Mouse (Mus musculus): ENCODE measurements around the gene Trafd1. TPM values are rescaled to one million over a fixed set of nuclear protein-coding genes. Genes with fewer than 3 reads are reported as not detected.

Gene Trafd1
- total and polyA plus RNA-seq, 3 experiments, result 13.2 to 20.3 (median 17.5) TPM

GRCm38 (mm10) chr5:121387126-121387525 is 1.7 kb upstream of the Trafd1 start:
- DNase-seq (ENCODE audit: low spot score) (no peak), ATAC-seq (ENCODE audit: extremely low read depth, insufficient number of reproducible peaks, low FRiP score, poor library complexity, severe bottlenecking) (no peak)
- H3K4me1 ChIP-seq (ENCODE audit: insufficient read depth, low read depth, low read length), result peaks cover 43% of the 10 kb centered on the region
- TF ChIP-seq TAL1 (conservative IDR thresholded peaks at IDR 0.05; ENCODE audit: low read depth, low read length) (no peak), POLR2AphosphoS5 (IDR thresholded peaks at IDR 0.05; ENCODE audit: insufficient replicate concordance, low read depth, low read length) (no peak), CTCF (IDR thresholded peaks at IDR 0.05; ENCODE audit: low read depth, low read length) (no peak), GATA2 (IDR thresholded peaks at IDR 0.05; ENCODE audit: borderline replicate concordance, low read depth, low read length) (no peak), GATA1 (IDR thresholded peaks at IDR 0.05; ENCODE audit: borderline replicate concordance, low read length) (no peak)
- no peaks in the 10 kb centered on the region for H3K9me3 ChIP-seq (replicated peaks)
- H3K36me3 ChIP-seq (replicated peaks), result peaks cover 12% of the 10 kb centered on the region
- no peak overlapping the region for H3K4me3 ChIP-seq (ENCODE audit: low read depth, low read length)
- H3K27me3 ChIP-seq (ENCODE audit: insufficient read depth, low read length), result 0 out of 2 replicates have a peak, but pooled peaks cover 3% of the 10 kb centered on the region

GRCm38 (mm10) chr5:121386120-121386909 is 883 bp upstream of the Trafd1 start:
- peaks cover 43% of the 10 kb centered on the region for H3K4me1 ChIP-seq (ENCODE audit: insufficient read depth, low read depth, low read length)
- H3K9me3 ChIP-seq (replicated peaks), result no peaks in the 10 kb centered on the region
- TF ChIP-seq GATA1 (IDR thresholded peaks at IDR 0.05; ENCODE audit: borderline replicate concordance, low read length) (no peak), POLR2AphosphoS5 (IDR thresholded peaks at IDR 0.05; ENCODE audit: insufficient replicate concordance, low read depth, low read length) (no peak), GATA2 (IDR thresholded peaks at IDR 0.05; ENCODE audit: borderline replicate concordance, low read depth, low read length) (no peak), TAL1 (conservative IDR thresholded peaks at IDR 0.05; ENCODE audit: low read depth, low read length) (no peak), CTCF (IDR thresholded peaks at IDR 0.05; ENCODE audit: low read depth, low read length) (no peak)
- DNase-seq (ENCODE audit: low spot score), result no peak
- peak overlapping the region; percentile 78; the same call in 1 of the 2 replicates for H3K4me3 ChIP-seq (ENCODE audit: low read depth, low read length)
- peaks cover 19% of the 10 kb centered on the region for H3K36me3 ChIP-seq (replicated peaks)
- ATAC-seq (ENCODE audit: extremely low read depth, insufficient number of reproducible peaks, low FRiP score, poor library complexity, severe bottlenecking), result no peak
- H3K27me3 ChIP-seq (ENCODE audit: insufficient read depth, low read length), result 0 out of 2 replicates have a peak, but pooled peaks cover 3% of the 10 kb centered on the region

- DNase-seq (ENCODE audit: low spot score) (peak; percentile 10), ATAC-seq (ENCODE audit: extremely low read depth, insufficient number of reproducible peaks, low FRiP score, poor library complexity, severe bottlenecking) (no peak)
- H3K9me3 ChIP-seq (replicated peaks), result peaks cover 7% of the 10 kb centered on the region
- H3K4me3 ChIP-seq (ENCODE audit: low read depth, low read length), result peak overlapping the region; percentile 78
- no peak for TF ChIP-seq GATA1 (IDR thresholded peaks at IDR 0.05; ENCODE audit: borderline replicate concordance, low read length)
- TF ChIP-seq CTCF (IDR thresholded peaks at IDR 0.05; ENCODE audit: low read depth, low read length), result no peak
- no peak for TF ChIP-seq POLR2AphosphoS5 (IDR thresholded peaks at IDR 0.05; ENCODE audit: insufficient replicate concordance, low read depth, low read length)
- TF ChIP-seq GATA2 (IDR thresholded peaks at IDR 0.05; ENCODE audit: borderline replicate concordance, low read depth, low read length), result no peak
- TF ChIP-seq TAL1 (conservative IDR thresholded peaks at IDR 0.05; ENCODE audit: low read depth, low read length), result no peak
- peaks cover 43% of the 10 kb centered on the region for H3K4me1 ChIP-seq (ENCODE audit: insufficient read depth, low read depth, low read length)
- H3K36me3 ChIP-seq (replicated peaks), result peaks cover 33% of the 10 kb centered on the region
- 0 out of 2 replicates have a peak, but pooled peaks cover 3% of the 10 kb centered on the region for H3K27me3 ChIP-seq (ENCODE audit: insufficient read depth, low read length)
These were observed 523 bp downstream of the Trafd1 start for GRCm38 (mm10) chr5:121384757-121385460.

GRCm38 (mm10) chr5:121383857-121384756 is 1.3 kb downstream of the Trafd1 start:
- no peak for ATAC-seq (ENCODE audit: extremely low read depth, insufficient number of reproducible peaks, low FRiP score, poor library complexity, severe bottlenecking)
- peaks cover 41% of the 10 kb centered on the region for H3K36me3 ChIP-seq (replicated peaks)
- H3K27me3 ChIP-seq (ENCODE audit: insufficient read depth, low read length), result 0 out of 2 replicates have a peak, but pooled peaks cover 3% of the 10 kb centered on the region
- peak overlapping the region; percentile 78; the same call in 1 of the 2 replicates for H3K4me3 ChIP-seq (ENCODE audit: low read depth, low read length)
- no peak for DNase-seq (ENCODE audit: low spot score)
- peaks cover 38% of the 10 kb centered on the region for H3K4me1 ChIP-seq (ENCODE audit: insufficient read depth, low read depth, low read length)
- TF ChIP-seq CTCF (IDR thresholded peaks at IDR 0.05; ENCODE audit: low read depth, low read length) (no peak), GATA1 (IDR thresholded peaks at IDR 0.05; ENCODE audit: borderline replicate concordance, low read length) (no peak), GATA2 (IDR thresholded peaks at IDR 0.05; ENCODE audit: borderline replicate concordance, low read depth, low read length) (no peak)
- H3K9me3 ChIP-seq (replicated peaks), result peaks cover 7% of the 10 kb centered on the region

GRCm38 (mm10) chr5:121380692-121381091 is 4.7 kb downstream of the Trafd1 start:
- no peak for DNase-seq (ENCODE audit: low spot score)
- no peak for ATAC-seq (ENCODE audit: extremely low read depth, insufficient number of reproducible peaks, low FRiP score, poor library complexity, severe bottlenecking)
- peaks cover 69% of the 10 kb centered on the region for H3K36me3 ChIP-seq (replicated peaks)

More at GRCm38 (mm10) chr5:121380692-121381091, 4.7 kb downstream of the Trafd1 start:
- H3K4me3 ChIP-seq (ENCODE audit: low read depth, low read length), result no peak overlapping the region
- H3K27me3 ChIP-seq (ENCODE audit: insufficient read depth, low read length), result no peaks in the 10 kb centered on the region
- peaks cover 16% of the 10 kb centered on the region for H3K4me1 ChIP-seq (ENCODE audit: insufficient read depth, low read depth, low read length)
- no peak for TF ChIP-seq GATA1 (IDR thresholded peaks at IDR 0.05; ENCODE audit: borderline replicate concordance, low read length)
- peak; percentile 67 for TF ChIP-seq CTCF (IDR thresholded peaks at IDR 0.05; ENCODE audit: low read depth, low read length)
- no peak for TF ChIP-seq TAL1 (conservative IDR thresholded peaks at IDR 0.05; ENCODE audit: low read depth, low read length)
- no peak for TF ChIP-seq POLR2AphosphoS5 (IDR thresholded peaks at IDR 0.05; ENCODE audit: insufficient replicate concordance, low read depth, low read length)
- peaks cover 7% of the 10 kb centered on the region for H3K9me3 ChIP-seq (replicated peaks)

All from G1E (cell line).